Mouse (Mus musculus): ENCODE measurements at regions not wholly inside any gene's neighbourhood (a gene's known extent, or its start where the extent isn't known, plus 50 kb on each side); places are given as distances from the start of the nearest gene placed in this dataset.

DNA sequence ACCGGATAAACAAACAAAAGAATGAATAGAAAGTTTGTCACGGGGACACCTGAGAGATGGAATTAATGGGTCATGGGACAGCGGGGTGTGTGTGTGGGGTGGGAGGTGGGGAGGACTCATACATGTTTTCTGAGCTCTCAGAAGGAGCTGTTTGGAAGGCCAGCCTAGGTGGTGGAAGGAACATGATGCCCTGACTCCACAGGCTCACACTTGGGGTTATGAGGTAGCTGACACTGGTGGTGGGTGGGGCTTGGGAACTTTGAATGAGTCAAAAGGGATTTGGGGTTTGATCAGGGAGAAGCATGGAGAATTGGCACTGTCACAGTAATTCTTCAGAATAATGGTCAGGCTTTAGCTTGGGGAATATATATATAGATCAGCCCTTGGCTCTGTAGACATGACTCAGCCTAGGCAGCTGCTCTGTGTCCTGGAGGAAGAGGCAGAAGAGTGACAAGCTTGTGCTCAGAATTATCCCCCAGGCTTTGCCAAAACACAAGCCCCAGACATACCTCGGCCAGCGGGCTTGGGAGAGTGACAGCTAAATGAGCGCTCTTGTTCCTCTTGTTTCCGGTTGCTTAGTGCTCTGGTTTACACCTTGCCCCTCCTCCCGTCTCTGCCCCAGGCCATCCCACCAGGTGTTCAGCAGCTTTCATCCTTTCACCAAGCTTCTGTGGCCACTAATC lies 191.6 kb downstream of the Snx10 start:
- ChIA-PET CTCF (no interaction called here), POLR2A (no interaction called here)
- H3K27me3 ChIP-seq, result no peaks in the 10 kb centered on the region
- DNase-seq (ENCODE audit: low read depth, low spot score), result no peak
- no peak for ATAC-seq
- no peak for TF ChIP-seq CTCF (IDR thresholded peaks at IDR 0.05)
- in situ Hi-C loops (cut with MboI; ENCODE audit: low pct_unique_long_range_greater_than_20kb), result loop anchor here (25.0 kb wide), 1 partner anchor 497 kb away; the partner anchor contains the start of genes Gm28308, Hoxa3, Hoxa5 and Hoxa6

DNA sequence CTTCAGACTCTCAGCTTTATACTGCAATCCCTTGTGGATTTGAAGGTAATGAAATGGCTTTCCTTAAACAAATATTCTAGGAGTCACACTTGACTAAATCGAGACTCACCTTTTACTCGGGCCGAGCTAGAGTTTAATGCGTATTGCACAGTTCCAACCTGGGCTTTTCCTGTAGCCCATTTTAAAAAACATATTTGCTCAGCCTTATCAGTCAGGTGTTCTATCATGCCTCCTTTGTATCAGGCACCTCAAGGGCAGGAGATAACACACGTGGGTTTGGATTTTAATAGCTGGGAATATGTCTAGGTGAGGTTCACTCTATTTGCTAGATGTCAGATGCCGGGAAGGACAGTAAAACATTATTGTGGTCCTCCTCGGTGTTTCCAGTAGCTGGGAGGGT lies 193.7 kb downstream of the Snx10 start:
- no peak for ATAC-seq
- no peaks in the 10 kb centered on the region for H3K27me3 ChIP-seq
- ChIA-PET POLR2A (no interaction called here), CTCF (interaction anchor here (1.1 to 1.4 kb wide), 2 partner anchors 9 to 10 kb away, joined by 3 to 4 read pairs; no protein-coding TSS in a partner anchor)
- TF ChIP-seq CTCF (IDR thresholded peaks at IDR 0.05), result no peak
- in situ Hi-C loops (cut with MboI; ENCODE audit: low pct_unique_long_range_greater_than_20kb), result loop anchor here (25.0 kb wide), 1 partner anchor 495 kb away; the partner anchor contains the start of genes Gm28308, Hoxa3, Hoxa5 and Hoxa6
- no peak for DNase-seq (ENCODE audit: low read depth, low spot score)

DNA sequence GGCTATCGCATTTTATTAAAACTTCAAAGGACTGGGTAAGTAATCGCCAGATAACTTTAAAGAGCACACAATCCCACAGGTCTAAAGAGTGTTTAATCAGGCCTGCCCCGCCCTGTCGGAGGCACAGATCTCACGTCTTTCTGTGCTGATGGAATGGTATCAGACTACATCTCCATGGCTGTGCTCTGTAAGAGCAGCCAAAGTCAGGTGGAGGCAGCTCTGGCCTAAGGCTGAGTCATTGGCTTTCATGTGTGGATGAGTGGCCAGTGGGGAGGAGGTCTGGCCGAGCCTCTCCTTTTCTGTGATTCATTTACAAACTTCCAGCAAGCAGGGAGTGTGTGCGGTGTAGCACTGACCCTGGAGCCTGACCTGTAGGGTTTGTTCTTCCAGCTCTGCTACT lies 197.0 kb downstream of the Snx10 start:
- no peaks in the 10 kb centered on the region for H3K27me3 ChIP-seq
- ChIA-PET CTCF (interaction anchor here (1.1 to 1.4 kb wide), 2 partner anchors 11 to 33 kb away, joined by 3 to 5 read pairs; no protein-coding TSS in a partner anchor), POLR2A (no interaction called here)
- in situ Hi-C loops (cut with MboI; ENCODE audit: low pct_unique_long_range_greater_than_20kb), result loop anchor here (10.0 to 25.0 kb wide), 2 partner anchors 134 to 492 kb away; partner anchors contain the start of genes Gm28308, Hoxa3, Hoxa5 and Hoxa6
- ATAC-seq (peak; percentile 96), DNase-seq (ENCODE audit: low read depth, low spot score) (peak; percentile 44)
- TF ChIP-seq CTCF (IDR thresholded peaks at IDR 0.05), result peak; percentile 18

DNA sequence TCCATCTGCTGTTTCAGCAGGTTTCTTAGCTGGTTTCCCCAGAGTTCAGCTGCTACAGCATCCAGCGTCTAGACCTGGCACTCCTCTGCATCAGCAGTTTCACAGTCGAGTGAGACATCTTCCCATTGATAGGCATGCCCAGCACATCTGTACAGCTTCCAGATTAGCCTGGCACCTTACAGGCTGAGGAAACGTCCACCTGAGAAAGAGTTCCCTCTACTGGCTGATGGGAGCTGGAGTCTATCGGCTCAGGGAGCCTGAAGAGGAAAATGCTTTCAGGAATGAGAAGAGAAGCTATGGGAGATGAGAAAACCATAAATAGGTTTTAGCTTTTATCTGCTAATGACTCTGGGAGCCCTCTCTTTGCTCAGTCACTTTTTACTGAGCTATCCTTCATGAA lies 199.4 kb downstream of the Snx10 start:
- CTCF ChIA-PET, result interaction anchor here (0.7 to 1.5 kb wide), 4 partner anchors 8 to 93 kb away, joined by 3 to 4 read pairs (median 3); no protein-coding TSS in a partner anchor
- in situ Hi-C loops (cut with MboI; ENCODE audit: low pct_unique_long_range_greater_than_20kb), result loop anchor here (10.0 to 25.0 kb wide), 2 partner anchors 132 to 489 kb away; partner anchors contain the start of genes Gm28308, Hoxa3, Hoxa5 and Hoxa6
- no peaks in the 10 kb centered on the region for H3K27me3 ChIP-seq

DNA sequence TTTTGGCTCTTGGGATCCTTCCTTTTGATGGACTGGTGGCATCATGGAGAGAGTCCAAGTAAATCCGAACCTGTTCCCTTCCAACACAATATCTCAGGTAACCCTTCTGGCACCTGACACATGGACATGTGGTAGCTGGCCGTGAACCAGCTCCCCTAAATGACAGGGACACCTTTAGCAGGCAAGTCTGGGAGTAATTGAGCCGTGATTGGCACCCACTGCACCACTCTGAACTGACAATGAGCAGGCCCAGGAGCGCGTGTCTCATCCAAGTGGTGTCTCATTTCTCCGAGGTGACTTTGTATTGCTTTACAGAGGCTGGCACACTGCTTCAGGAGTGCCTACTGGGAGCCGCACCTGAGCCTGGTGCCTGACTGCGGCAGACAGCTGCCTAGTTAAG lies 203.5 kb downstream of the Snx10 start:
- in situ Hi-C loops (cut with MboI; ENCODE audit: low pct_unique_long_range_greater_than_20kb), result loop anchor here (10.0 kb wide), 1 partner anchor 128 kb away; no protein-coding TSS in a partner anchor
- CTCF ChIA-PET, result interaction anchor here (1.1 to 1.3 kb wide), 2 partner anchors 11 to 96 kb away, joined by 4 read pairs; no protein-coding TSS in a partner anchor

More for the DNA sequence above, 199.4 kb downstream of the Snx10 start:
- peak; percentile 69 for TF ChIP-seq CTCF (IDR thresholded peaks at IDR 0.05)
- ATAC-seq, result no peak
- POLR2A ChIA-PET, result no interaction called here
- DNase-seq (ENCODE audit: low read depth, low spot score), result no peak

DNA sequence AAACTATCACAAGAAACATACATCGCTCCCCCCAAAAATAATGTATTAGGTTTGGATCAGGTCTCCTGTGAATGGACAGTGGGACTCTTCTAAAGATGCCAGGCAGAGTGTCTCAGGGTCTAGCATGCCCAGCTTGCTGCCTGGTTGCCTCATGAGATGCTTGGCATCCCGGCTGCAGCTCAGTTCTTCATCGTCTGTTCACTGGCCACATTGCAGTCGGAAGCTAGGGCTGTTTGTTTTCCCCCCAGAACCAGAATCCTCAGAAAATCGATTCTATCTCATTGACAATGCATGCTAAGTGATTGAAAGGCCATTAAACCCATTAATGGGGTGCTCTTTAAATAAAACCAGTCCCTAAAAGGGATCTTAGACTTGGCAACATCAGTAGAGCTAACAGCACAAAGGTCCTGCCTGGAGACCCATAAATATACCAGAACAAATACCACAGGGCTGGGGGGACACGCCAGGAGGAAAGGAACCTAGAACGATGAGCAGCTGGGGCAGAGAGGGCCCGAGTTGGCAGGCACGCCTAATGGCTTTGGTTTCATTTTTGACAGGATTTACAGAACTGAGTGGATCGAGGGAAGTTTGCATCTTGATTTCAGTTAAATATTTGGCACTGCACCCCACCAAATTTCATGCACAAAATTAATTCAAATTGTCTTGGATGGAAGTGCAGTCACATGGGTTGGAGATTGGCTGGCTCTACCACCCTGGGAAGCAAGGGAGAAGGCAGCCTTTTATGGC lies 205.3 kb downstream of the Snx10 start:
- H3K27me3 ChIP-seq, result no peaks in the 10 kb centered on the region
- in situ Hi-C loops (cut with MboI; ENCODE audit: low pct_unique_long_range_greater_than_20kb), result loop anchor here (10.0 kb wide), 1 partner anchor 126 kb away; no protein-coding TSS in a partner anchor
- DNase-seq (ENCODE audit: low read depth, low spot score), result no peak
- POLR2A ChIA-PET, result no interaction called here
- CTCF ChIA-PET, result no interaction called here
- no peak for TF ChIP-seq CTCF (IDR thresholded peaks at IDR 0.05)
- no peak for ATAC-seq

More for the DNA sequence above, 203.5 kb downstream of the Snx10 start:
- DNase-seq (ENCODE audit: low read depth, low spot score) (no peak), ATAC-seq (no peak)
- no peaks in the 10 kb centered on the region for H3K27me3 ChIP-seq
- TF ChIP-seq CTCF (IDR thresholded peaks at IDR 0.05), result no peak
- POLR2A ChIA-PET, result no interaction called here

DNA sequence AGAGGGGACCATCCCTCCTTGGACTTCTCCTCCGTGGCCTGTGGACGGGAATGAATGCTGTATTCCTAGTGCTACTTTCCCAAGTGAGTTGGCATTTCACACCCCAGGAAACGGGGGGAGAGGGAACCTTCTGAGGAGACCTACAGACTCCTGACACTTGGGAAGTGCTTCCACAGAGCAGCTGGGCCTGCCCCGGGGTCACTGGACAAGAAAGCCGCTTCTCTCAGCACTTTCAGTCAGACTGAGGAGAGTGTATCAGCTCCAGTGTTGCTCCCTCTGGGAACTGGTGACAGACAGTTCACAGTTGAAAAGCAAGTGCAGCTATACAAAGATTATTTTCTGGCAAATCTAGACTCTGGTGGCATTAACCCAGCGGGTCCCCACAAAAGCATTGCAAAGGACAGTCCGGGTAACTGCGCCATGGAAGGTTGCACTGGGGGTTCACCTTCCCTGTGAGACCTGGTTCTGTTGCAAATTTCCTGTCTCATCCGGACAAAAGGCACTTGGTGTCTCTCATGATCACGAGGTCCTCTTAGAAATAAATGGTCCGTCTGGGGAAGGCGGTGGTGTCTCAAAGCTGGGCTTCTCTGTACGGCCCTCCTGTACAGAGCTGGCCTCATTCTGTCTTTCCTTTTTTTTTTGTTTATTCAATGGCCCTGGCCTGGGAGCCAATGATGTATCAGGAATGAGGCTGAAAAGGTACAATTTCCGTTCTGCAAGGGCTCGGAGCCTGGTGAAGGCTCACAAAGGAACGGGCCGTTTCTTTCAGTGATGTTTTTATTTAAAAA lies 207.1 kb downstream of the Snx10 start:
- no peak for TF ChIP-seq CTCF (IDR thresholded peaks at IDR 0.05)
- POLR2A ChIA-PET, result no interaction called here
- no peak for ATAC-seq
- no peaks in the 10 kb centered on the region for H3K27me3 ChIP-seq
- in situ Hi-C loops (cut with MboI; ENCODE audit: low pct_unique_long_range_greater_than_20kb), result no loop called here
- CTCF ChIA-PET, result interaction anchor here (1.2 kb wide), 1 partner anchor 8 kb away, joined by 4 read pairs; no protein-coding TSS in a partner anchor
- DNase-seq (ENCODE audit: low read depth, low spot score), result no peak

DNA sequence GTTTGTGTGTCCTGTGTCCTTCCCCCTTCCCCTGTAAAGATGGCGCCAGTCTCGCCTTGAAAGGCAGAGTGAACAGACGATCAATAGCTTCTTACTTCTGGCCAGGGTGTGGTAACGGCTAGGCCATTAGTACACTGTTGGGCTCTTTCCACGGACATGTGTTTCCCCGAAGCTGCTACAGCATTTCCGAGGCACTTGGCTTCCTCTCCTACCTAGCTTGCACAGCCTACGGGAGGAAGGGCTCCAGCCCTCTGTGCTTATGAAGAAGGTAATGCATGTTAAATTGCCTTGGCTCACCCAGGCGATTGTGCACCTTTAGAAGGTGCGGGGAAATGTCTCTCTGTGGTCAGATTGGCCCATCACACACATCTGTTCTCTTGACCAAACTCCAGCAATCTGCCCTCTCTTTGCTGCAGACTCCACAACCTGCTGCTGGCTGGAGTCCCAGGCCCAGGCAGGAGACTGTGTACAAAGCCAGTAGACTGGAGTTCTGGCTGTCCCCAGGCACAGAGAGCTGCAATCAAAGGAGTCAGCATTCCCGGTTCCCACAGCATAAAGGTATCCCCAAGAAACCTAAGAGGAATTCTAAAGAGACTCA lies 208.7 kb downstream of the Snx10 start:
- in situ Hi-C loops (cut with MboI; ENCODE audit: low pct_unique_long_range_greater_than_20kb), result no loop called here
- DNase-seq (ENCODE audit: low read depth, low spot score), result no peak
- POLR2A ChIA-PET, result no interaction called here

DNA sequence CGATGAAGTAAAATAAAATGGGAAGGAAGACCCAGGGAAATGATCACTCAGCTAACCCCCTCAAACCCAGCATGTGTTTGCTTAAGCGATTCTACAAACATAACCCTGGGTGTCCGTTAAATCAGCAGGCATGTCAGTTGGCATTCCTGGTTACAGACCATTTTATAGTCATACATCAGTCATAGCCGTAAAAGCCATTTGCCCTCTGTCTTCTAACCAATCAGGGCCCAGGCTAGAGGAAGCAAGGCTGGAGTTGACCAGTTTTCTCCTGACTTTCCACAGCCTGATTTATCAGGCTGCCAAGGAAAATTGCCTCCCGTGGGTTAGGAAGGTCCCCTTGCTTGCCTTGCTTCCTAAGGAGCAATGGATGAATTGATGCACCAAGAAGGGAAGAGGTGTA lies 212.3 kb downstream of the Snx10 start:
- ChIA-PET POLR2A (no interaction called here), CTCF (no interaction called here)
- TF ChIP-seq CTCF (IDR thresholded peaks at IDR 0.05), result no peak
- no peaks in the 10 kb centered on the region for H3K27me3 ChIP-seq
- in situ Hi-C loops (cut with MboI; ENCODE audit: low pct_unique_long_range_greater_than_20kb), result no loop called here
- ATAC-seq (no peak), DNase-seq (ENCODE audit: low read depth, low spot score) (no peak)

More for the DNA sequence above, 208.7 kb downstream of the Snx10 start:
- no peak for ATAC-seq
- H3K27me3 ChIP-seq, result no peaks in the 10 kb centered on the region
- TF ChIP-seq CTCF (IDR thresholded peaks at IDR 0.05), result no peak
- CTCF ChIA-PET, result interaction anchor here (1.9 kb wide), 1 partner anchor 15 kb away, joined by 5 read pairs; no protein-coding TSS in a partner anchor

Measured in Patski (cell line).